Mouse (Mus musculus) monocyte, adult 2 months (primary cell): Measurements from ENCODE around the gene Tle4.

Source experiments
- DNase-seq, 2 experiments: peaks; one replicate each; pipeline ENCODE4 v3.0.0; 2022; ENCODE audit warnings: low spot score in 2 of 2, low read depth in 1 of 2

The Tle4 gene

DNA sequence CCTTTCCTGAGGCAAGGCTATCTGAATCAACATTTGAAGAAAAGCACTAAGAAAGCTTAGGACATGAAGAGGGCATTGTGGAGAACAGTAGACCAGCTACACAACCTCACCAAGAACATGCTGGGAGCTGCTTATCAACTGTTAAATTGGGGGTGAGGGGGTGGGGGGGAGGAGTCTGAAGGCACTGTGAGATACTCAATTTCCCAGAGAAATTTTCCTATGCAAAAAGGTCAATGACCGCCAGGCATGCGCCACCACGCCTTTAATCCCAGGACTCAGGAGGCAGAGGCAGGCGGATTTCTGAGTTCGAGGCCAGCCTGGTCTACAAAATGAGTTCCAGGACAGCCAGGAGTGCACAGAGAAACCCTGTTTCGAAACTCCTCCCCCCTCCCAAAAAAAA lies 65.0 kb downstream of the Tle4 start:
- no peak for DNase-seq

DNA sequence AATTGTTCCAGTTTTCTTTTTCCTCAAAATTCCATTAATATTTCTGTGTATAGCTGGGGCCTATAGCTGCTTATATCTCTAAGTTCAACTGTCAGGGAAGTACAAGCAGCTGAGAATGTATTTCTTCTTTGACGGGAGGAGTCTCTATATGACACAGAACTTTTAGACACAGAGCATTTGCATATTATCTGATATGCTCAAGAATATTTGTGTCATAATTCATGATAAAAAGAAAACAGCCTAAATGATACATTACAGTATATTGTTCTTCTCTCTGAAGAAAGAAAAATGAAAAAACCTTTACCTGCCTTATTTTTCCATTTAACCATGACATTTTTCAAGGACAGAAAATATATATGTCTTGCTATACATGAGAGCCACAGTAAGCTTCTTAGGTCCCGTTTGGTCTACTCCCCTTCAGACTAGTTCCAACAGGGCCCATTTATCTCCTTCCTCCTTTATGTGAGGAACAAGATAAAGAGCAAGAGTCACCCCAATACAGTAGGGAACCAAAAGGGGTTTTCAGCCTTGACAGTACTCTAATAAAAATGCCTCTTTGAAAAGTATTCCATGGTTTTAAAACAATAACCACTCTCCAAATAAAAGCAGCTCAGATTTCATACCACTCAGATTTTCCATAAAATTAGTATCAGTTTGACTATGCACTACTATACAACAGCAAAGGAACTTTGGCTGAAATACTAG lies 77.6 kb downstream of the Tle4 start:
- no peak for DNase-seq

DNA sequence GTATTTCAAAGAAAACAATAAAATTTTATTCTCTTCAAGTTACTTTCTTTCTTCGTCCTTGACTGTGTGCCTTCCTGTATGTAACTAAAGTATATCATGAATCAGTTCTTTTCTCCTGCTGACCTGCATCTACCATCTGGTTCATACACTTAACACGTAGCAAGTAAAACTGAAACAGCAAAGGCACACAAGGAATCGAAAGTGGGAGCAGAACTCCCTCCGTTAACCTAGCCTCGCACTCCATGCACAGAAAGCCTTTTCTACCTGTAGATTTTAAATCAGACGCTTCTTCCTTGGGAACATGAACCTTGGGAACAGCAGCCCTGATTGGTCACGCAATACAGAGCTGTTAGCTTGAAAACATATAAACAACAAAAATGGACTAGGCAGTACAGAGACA lies 78.7 kb downstream of the Tle4 start:
- DNase-seq = no peak

DNA sequence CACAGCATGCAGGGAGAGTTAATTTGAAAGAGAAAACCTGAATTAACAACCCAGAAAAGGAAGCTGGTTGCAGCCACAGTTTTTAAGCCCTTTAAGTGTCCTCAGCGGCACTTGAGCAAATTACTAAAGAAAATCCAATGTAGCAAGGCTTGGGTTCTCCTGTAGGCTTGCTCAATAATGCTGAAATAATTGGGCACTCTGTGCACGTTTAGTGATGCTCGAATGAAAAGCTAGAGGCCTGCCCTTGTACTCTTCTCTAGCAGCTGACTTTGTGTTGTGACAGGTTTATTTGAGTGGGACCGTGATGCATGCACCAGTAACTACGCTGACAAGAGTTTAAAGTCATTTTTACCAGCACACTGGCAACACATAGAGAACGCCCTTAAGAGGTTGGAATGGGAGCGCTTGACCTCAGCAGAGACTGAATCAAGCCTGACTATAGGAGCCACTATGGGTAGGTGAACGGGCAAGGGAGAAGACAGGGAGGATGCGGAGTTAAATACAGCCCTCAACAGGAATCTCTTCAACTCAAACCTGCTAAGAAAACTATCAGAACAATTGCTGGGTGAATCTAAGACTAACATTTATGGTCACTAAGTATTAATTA lies 79.3 kb downstream of the Tle4 start:
- no peak for DNase-seq

DNA sequence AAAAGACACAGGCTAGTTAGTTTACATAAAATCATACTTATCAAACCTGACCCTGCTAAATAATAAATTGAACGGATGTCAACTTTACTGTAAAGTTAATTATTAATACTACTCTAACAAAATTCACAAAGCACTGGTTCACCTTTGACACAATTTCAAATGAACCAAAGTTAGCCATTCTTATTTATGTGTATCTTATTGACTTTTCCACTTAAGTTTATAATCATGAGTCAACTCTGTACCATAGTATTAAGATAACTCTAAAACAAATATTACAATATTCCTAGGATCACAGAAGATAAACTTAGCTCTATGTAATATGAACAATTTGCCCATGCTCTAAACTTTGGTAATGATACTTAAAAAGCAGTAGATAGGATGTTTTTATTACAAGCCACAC lies 81.4 kb downstream of the Tle4 start:
- no peak for DNase-seq

DNA sequence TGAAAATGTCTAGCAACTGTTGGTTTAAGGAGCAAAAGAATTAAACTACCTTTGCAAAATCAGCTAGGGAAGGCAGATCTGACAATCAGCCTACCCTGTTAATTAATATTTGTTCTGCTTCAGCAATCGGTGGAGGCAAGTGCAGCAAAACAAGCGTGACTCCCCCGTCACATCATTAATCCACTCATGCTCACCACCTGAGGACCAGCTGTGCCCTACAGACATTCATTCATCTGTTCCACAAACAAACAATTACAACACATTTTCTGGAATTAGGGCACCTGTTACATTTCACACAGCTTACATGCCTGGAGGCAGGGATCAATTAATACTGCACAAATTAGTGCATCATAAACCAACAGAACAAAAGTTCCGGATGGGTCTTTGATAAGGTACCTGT lies 89.0 kb downstream of the Tle4 start:
- DNase-seq = no peak

DNA sequence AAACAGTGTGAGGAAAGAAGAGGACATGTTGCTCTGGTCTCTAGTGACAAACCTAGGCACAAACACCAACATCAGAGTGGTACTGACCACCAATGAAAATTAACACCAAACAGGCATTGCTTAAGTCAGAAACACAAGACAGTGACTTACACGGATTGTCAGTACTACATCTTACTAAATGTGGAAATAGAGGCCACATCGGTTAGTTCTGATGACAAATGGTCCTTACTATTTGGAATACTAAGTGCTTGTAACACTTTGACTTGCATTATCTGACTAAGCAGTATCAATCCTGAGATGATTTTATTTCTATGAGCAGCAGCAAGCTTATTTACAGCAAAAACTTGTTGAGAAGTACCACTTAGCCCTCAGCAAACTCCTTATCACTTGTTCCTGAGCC lies 89.9 kb downstream of the Tle4 start:
- no peak for DNase-seq

DNA sequence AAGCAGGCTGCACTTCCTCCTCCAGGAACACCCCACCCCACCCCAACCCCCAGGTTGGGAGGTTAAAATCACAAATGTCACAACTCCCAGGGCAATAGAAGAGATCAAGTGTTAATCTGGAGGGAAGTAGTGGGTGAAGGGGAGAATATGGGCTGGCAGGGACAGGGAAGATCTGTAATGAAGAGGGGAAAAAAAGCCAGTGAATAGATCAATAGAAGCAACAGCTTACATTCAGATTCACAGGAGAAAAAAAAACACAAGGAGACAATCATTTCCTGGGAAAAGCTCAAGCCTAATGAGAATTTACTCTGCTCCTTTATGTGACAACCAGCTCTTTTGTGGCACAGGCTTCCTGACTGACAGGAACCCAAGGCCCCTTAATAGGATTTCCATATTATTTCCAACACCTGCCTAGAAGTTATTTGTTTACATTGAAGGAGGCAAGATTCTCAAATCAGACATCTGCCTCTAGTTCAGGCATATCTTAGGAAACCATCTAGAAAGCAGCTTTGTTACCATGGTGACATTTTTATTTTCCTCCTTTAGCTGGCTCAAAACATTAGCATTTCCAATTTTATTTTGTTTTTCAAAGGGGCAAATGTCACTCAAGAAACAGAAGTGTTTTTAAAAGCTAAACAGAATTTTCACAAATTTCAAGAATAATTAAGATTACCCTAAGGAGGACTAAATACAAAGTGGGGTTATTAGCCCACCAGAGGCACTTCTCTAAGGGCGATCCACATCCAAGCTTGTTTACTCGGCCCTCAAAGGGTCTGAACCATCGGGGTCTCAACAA lies 90.8 kb downstream of the Tle4 start:
- no peak for DNase-seq

DNA sequence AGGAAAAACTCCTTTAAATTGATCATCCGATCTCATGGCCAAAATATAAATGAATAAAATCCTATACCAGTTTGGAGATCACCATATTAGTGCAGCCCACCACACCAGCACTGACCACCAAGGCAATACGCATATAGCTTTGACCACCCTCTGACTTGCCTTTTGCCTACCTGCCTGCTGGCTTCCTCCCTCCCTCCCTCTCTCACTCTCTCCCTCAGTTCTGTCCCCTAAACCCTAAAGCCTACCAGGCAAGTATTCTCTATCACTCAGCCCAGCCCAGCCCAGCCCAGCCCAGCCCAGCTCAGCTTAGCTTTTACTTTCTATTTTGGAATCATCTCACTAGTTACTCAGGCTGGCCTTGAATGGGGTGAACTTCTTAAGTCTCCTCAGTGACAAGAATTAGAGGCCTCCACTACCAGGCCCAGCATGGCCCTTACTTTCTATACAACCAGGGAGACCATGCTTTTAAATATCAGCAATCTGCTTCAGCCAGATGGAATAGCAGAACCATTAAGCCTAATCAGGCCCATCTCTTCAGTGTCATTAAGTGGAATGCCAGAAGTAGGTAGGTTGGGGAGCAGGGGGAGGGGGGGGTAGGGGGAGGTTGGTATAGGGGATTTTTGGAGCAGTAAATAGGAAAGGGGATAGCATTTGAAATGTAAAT lies 91.8 kb downstream of the Tle4 start:
- no peak for DNase-seq

DNA sequence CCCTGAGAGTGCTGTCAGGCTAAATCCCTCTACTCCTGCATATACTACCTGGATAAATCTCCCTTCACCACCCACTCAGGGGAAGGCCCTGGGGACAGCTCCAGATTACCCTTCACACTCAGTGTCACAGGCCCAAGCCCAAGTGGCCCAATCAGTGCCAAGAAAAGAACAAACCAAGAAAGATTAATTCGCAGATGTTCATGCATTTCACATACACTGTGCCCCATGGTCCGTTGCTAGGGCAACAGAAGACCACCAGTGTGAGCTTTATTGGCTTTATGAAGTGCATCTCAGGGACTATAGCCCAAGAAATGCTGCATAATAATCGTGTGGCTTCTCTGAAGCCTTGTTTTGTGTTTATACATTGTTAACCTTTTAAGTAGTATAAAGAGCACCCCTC lies 92.5 kb downstream of the Tle4 start:
- DNase-seq = no peak

DNA sequence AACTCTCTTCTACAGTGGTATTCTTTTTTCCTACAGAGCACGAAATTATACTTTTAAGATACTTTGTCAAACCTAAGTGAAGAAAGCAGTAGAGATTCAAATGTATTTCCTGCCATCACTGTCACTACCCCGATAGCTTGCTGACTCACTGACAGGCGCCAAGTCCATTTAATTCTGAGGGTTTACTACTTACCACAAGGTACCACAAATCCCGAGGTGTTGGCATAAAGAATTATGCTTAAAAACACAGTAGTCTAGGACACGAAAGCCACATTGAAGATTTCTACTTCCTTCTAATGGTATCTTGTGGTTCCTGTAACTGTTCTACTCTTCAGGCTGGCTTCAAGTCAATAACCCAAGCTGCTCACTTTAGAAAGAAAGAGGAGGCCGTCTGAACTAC lies 94.0 kb downstream of the Tle4 start:
- DNase-seq = no peak

DNA sequence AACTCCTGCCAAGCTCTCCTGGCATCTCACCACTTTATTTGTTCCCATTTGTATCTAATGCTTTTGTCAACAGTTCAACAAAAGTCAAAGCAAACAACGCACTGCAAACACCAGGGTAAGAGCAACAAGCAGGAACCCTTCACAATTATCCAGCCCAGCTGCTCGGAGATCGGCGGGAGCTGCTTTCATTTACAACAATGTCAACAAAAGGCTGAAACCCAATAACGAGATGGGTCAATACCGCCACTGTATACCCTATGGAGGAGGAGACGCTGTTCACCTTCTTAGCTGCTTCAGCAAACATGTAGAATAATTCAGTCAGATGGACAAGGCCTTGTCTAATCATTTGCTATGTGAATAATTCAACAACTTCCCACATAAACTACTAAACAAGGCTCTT lies 95.6 kb downstream of the Tle4 start:
- DNase-seq = no peak

DNA sequence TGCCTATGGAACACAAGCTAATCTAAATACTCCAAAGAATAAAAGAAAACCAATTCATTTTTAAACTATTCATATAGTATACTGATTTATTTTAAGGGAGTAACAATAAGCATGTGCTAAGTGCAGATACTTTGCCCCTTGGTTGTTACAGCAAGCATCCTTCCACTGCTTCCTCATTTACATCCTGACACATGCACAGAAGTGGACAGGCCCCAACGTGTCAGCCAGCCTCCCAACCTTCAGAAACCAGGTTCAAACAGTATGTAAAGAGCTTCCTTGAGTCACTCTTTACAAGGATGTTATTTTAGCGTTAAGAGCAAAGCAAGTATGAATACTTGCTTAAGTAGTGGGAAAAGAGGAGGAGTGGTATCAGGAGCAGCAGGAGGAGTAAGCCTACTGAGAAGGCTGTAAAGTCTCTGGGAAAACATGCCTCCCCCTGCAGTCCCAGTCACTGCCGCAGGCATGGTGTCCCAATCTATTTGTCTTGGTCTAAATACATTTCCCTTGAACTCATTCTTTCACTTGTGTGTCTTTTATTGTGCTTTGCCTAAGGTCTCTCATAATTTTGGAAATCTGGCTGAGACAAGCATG lies 97.9 kb downstream of the Tle4 start:
- no peak for DNase-seq

DNA sequence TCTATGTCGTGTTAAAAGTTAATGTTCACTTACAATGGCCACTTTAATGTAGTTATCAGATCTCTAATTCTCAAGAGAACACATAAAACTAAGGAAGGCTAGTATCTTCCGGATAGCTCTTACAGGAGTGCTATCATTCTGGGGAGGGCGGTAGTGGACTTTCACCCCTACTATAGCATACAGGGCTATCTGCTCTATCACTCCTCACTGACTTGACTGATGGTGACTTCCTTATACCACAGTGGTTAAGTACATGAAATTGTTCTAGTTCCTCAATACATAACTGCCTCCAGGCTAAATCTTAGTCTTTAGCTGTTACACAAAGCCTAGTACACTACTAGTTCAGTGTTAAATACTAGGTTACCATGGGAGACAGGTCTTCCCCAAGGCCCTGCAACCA lies 104.8 kb downstream of the Tle4 start:
- no peak for DNase-seq

DNA sequence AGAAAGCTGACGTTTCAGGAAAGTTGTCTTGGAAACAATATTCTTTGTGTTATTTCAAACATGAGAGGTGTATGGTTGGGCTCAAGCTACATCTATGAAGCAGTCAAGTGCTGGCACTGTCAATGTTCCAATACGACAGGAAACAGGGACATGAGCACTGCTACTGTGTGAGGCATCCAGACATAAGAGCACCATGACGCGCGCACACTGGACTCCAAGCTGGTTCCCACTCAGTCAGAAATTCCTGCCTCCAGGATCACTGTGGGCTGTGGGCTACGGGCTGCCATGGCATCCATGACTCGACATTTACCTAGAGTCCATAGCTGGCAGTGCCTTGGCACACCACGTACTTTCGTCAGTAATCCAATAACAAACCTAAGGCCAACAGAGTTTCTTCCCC lies 110.7 kb downstream of the Tle4 start:
- DNase-seq = no peak

DNA sequence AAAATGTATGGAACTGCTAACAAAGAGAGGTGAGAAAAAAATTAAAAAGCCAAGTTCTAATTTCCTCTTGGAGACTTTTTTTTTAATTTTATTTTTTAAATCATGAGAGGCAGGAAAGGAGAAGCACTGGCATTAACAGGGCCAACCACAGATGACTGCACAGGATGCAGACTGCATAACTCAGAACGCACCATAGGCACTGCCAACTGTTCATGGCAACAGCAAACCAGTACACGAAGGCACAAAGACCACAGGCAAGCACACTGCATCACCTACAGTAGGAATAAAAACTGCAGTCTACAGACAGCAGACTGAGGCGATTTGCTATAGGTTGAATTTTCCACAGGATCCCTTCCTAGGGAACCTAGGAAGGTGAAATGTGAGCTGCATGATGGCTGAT lies 112.7 kb downstream of the Tle4 start:
- DNase-seq = no peak

DNA sequence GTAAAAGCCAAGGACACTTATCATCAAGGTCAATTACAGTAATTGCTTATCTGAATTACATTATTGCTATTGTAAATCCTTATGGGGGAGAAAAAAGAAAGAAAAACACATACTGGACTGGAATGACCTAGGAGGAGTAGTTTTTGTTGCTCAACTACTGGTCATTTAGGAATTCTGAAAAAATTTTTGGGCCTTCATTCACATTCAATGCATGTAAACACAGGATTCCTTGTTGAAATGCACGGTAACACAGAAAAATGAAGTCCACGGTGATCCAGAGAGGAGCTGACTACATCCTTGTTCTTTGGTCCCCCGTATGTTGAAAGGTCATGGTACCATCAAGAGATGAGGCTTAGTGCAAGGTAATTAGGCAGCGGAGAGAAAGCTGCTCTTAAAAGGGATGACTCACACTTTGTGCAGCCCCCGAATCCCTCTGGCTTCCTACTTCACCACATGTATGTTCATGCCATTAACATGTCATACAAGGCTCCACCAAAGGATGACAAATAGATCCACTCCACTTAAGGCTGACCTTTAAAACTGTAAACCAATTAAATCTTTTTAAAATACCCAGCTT lies 115.2 kb downstream of the Tle4 start:
- no peak for DNase-seq

DNA sequence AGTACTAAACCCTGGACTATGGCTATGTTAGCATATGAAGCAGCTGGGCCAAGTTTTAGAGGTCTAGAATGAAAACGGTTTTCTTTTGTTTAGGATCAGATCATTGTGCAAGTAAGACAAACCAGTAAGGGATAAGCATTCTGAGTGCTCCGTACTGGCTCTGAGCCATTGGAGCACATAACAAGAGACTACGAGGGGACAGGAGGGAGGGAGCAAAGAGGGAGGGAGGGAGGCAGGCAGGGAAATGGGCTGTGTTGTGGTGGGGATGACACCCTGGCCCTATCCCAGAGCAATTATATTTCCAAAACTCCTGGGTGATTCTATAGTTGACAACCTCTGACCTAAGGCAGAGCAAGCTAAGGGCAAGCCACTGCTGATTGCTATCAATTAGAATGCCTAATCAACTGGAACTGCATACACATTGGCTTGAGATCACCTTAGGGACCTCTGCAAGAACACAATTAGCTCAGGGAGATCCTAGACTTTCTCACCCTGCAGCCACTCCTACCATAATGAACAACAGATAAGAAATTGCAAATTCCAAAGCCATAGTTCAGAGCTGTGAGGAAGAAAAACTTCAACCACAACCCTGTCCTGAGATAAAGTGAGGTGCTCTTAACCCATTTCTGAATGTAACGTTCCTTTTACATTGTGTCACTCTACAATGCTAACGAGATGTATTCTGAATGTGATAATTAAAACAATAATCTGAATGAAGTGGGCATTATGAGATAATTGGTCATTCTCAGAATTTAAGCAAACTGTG lies 115.9 kb downstream of the Tle4 start:
- DNase-seq = no peak

DNA sequence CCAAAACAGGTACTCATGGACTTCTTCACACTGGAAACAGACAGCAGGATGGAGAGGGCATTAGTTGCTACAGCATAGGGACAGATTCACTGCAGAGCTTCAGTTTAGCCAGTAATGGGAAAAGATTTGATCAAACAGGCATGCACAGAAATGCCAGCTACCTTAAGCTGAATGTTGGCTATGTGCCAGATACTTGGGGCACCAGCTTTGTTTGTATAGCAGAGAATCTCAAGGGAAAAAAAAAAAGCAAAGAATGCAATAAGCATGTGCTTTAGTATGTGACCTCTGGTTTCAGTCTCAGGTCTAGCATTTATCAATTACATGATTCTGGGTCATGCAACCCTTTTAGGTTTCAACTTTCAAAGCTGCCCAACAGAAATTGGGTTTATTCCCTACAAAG lies 118.1 kb downstream of the Tle4 start:
- DNase-seq = no peak

DNA sequence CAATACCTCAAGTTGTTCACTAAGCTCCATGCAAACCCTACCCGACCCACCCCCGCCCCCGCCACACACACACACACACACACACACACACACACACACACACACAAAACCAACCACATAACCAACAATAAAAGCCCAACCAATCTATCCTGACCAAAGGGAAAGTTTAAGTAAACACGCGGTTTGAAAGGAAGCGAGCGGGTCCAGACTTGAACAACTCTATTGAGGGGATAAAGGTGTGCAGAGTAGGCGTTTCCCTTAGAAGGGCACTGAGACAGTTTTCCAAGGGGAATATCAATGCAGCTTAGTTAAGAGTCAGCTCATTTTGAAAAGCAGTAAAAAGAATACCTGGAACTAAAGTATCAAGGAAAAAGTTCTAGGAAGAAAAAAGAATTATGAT lies 128.5 kb downstream of the Tle4 start:
- no peak for DNase-seq

DNA sequence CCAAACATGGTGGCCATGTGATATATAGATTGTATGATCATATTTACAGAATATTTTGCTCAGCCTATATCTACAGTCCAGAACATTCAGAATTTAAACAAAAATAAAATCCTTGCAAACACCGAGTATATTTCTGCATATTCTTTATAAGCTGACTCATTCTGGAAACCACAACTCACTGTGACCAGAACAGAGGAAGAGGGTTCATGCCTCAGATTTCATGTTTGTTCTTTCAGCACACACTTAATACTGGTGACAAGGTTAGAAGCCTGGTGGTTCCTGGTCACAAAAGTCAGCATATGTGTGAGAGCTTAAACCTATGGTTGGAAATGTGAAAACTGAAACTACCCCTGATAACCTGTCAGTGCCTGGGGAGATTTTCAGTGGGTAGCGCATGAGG lies 129.1 kb downstream of the Tle4 start:
- DNase-seq = no peak
